Mouse (Mus musculus): ENCODE measurements around the gene Sdhaf1. TPM values are rescaled to one million over a fixed set of nuclear protein-coding genes. Genes with fewer than 3 reads are reported as not detected.
A peak's percentile ranks its signal among the peaks of the same experiment; 100 is the strongest.

Sdhaf1 gene
- polyA plus RNA-seq (2015; fragmentation: Nextera tagmentation; extraction: Ambion mirVana): 17.6 and 20.0 TPM in 2 replicates

GRCm38 (mm10) chr7:30323795-30324194, at the start of gene Sdhaf1:
Gene Sdhaf1 (minus strand): TSS chr7:30323895.
- DNase-seq (ENCODE audit: low spot score) (no peak), ATAC-seq (no peak)
- WGBS: 71% methylated on average over 3 of the region's 3 CpGs
- Histone ChIP-seq H3K27me3 (replicated peaks; ENCODE audit: insufficient read depth, low read length) (no peaks in the 10 kb centered on the region), H3K4me1 (ENCODE audit: insufficient read depth, low read depth, low read length) (no peaks in the 10 kb centered on the region), H3K4me3 (ENCODE audit: low read depth, low read length) (peak within 1 kb of the TSS; percentile 63), H3K4me2 (replicated peaks; ENCODE audit: low read depth, low read length) (peak within 1 kb of the TSS; percentile 82), H3K9ac (replicated peaks; ENCODE audit: low read depth) (peak within 1 kb of the TSS; percentile 10; the same call in 1 of the 2 replicates), H3K36me3 (ENCODE audit: insufficient read depth, low read length) (no peaks in the 10 kb centered on the region), H3K9me3 (ENCODE audit: low read length) (no peaks in the 10 kb centered on the region; the same call in 1 of the 2 replicates), H3K27ac (ENCODE audit: low read length) (peak within 1 kb of the TSS; percentile 69; the same call in 1 of the 2 replicates)
- no peak for TF ChIP-seq CTCF (IDR thresholded peaks at IDR 0.05)
- TF ChIP-seq EP300 (IDR thresholded peaks at IDR 0.05): no peak

GRCm38 (mm10) chr7:30367466-30367865, 43.8 kb upstream of the Sdhaf1 start:
- H3K9me3 ChIP-seq (ENCODE audit: low read length): no peaks in the 10 kb centered on the region
- no peaks in the 10 kb centered on the region for H3K36me3 ChIP-seq (ENCODE audit: insufficient read depth, low read length)
- no peak overlapping the region for H3K9ac ChIP-seq (replicated peaks; ENCODE audit: low read depth)
- H3K4me1 ChIP-seq (ENCODE audit: insufficient read depth, low read depth, low read length): peaks cover 4% of the 10 kb centered on the region; the same call in 1 of the 2 replicates
- no peak for ATAC-seq
- no peak for DNase-seq (ENCODE audit: low spot score)
- no peak for TF ChIP-seq CTCF (IDR thresholded peaks at IDR 0.05)
- TF ChIP-seq EP300 (IDR thresholded peaks at IDR 0.05): no peak
- H3K27ac ChIP-seq (ENCODE audit: low read length): no peak overlapping the region
- WGBS: 67% methylated on average over 2 of the region's 2 CpGs
- H3K4me2 ChIP-seq (replicated peaks; ENCODE audit: low read depth, low read length): no peak overlapping the region
- H3K4me3 ChIP-seq (ENCODE audit: low read depth, low read length): no peak overlapping the region
- no peaks in the 10 kb centered on the region for H3K27me3 ChIP-seq (replicated peaks; ENCODE audit: insufficient read depth, low read length)

GRCm38 (mm10) chr7:30363344-30363738, 39.6 kb upstream of the Sdhaf1 start:
- H3K27ac ChIP-seq (ENCODE audit: low read length): no peak overlapping the region
- no peaks in the 10 kb centered on the region for H3K27me3 ChIP-seq (replicated peaks; ENCODE audit: insufficient read depth, low read length)
- peak overlapping the region; percentile 89 for H3K4me2 ChIP-seq (replicated peaks; ENCODE audit: low read depth, low read length)
- H3K36me3 ChIP-seq (ENCODE audit: insufficient read depth, low read length): no peaks in the 10 kb centered on the region
- no peak for TF ChIP-seq CTCF (IDR thresholded peaks at IDR 0.05)
- peak overlapping the region; percentile 54; the same call in 1 of the 2 replicates for H3K9ac ChIP-seq (replicated peaks; ENCODE audit: low read depth)
- WGBS: 52% methylated on average over 6 of the region's 6 CpGs
- ATAC-seq (no peak), DNase-seq (ENCODE audit: low spot score) (no peak)
- H3K4me3 ChIP-seq (ENCODE audit: low read depth, low read length): peak overlapping the region; percentile 63
- no peaks in the 10 kb centered on the region for H3K9me3 ChIP-seq (ENCODE audit: low read length)
- peaks cover 4% of the 10 kb centered on the region; the same call in 1 of the 2 replicates for H3K4me1 ChIP-seq (ENCODE audit: insufficient read depth, low read depth, low read length)

GRCm38 (mm10) chr7:30362652-30363343, 39.1 kb upstream of the Sdhaf1 start, which contains the start of gene Lrfn3:
Gene Lrfn3 (minus strand): TSS chr7:30362772.
- Histone ChIP-seq H3K36me3 (ENCODE audit: insufficient read depth, low read length) (no peaks in the 10 kb centered on the region), H3K9ac (replicated peaks; ENCODE audit: low read depth) (peak within 1 kb of the TSS; percentile 54), H3K4me3 (ENCODE audit: low read depth, low read length) (peak within 1 kb of the TSS; percentile 63), H3K27me3 (replicated peaks; ENCODE audit: insufficient read depth, low read length) (no peaks in the 10 kb centered on the region), H3K27ac (ENCODE audit: low read length) (no peak within 1 kb of the TSS), H3K4me1 (ENCODE audit: insufficient read depth, low read depth, low read length) (peaks cover 4% of the 10 kb centered on the region; the same call in 1 of the 2 replicates), H3K9me3 (ENCODE audit: low read length) (no peaks in the 10 kb centered on the region), H3K4me2 (replicated peaks; ENCODE audit: low read depth, low read length) (peak within 1 kb of the TSS; percentile 89)
- peak; percentile 73 for ATAC-seq
- peak; percentile 75 for DNase-seq (ENCODE audit: low spot score)
- 2% methylated on average over 39 of the region's 55 CpGs for WGBS
- TF ChIP-seq EP300 (IDR thresholded peaks at IDR 0.05) (no peak), CTCF (IDR thresholded peaks at IDR 0.05) (no peak)

- TF ChIP-seq EP300 (IDR thresholded peaks at IDR 0.05) (no peak), CTCF (IDR thresholded peaks at IDR 0.05) (no peak)
- Histone ChIP-seq H3K27me3 (replicated peaks; ENCODE audit: insufficient read depth, low read length) (no peaks in the 10 kb centered on the region), H3K4me1 (ENCODE audit: insufficient read depth, low read depth, low read length) (peaks cover 4% of the 10 kb centered on the region; the same call in 1 of the 2 replicates), H3K4me3 (ENCODE audit: low read depth, low read length) (no peak overlapping the region), H3K27ac (ENCODE audit: low read length) (no peak overlapping the region), H3K9me3 (ENCODE audit: low read length) (no peaks in the 10 kb centered on the region), H3K4me2 (replicated peaks; ENCODE audit: low read depth, low read length) (no peak overlapping the region), H3K36me3 (ENCODE audit: insufficient read depth, low read length) (no peaks in the 10 kb centered on the region), H3K9ac (replicated peaks; ENCODE audit: low read depth) (no peak overlapping the region)
- 88% methylated on average over 17 of the region's 17 CpGs for WGBS
- ATAC-seq: no peak
- no peak for DNase-seq (ENCODE audit: low spot score)
Observed at GRCm38 (mm10) chr7:30360028-30360427, 36.3 kb upstream of the Sdhaf1 start.

GRCm38 (mm10) chr7:30359276-30359865, 35.7 kb upstream of the Sdhaf1 start:
- no peak overlapping the region for H3K9ac ChIP-seq (replicated peaks; ENCODE audit: low read depth)
- ATAC-seq (no peak), DNase-seq (ENCODE audit: low spot score) (no peak)
- no peak overlapping the region for H3K4me3 ChIP-seq (ENCODE audit: low read depth, low read length)
- H3K9me3 ChIP-seq (ENCODE audit: low read length): no peaks in the 10 kb centered on the region
- no peaks in the 10 kb centered on the region for H3K36me3 ChIP-seq (ENCODE audit: insufficient read depth, low read length)
- 82% methylated on average over 29 of the region's 31 CpGs for WGBS
- peaks cover 4% of the 10 kb centered on the region; the same call in 1 of the 2 replicates for H3K4me1 ChIP-seq (ENCODE audit: insufficient read depth, low read depth, low read length)
- no peak for TF ChIP-seq CTCF (IDR thresholded peaks at IDR 0.05)
- no peak for TF ChIP-seq EP300 (IDR thresholded peaks at IDR 0.05)
- no peak overlapping the region for H3K4me2 ChIP-seq (replicated peaks; ENCODE audit: low read depth, low read length)
- H3K27ac ChIP-seq (ENCODE audit: low read length): no peak overlapping the region
- H3K27me3 ChIP-seq (replicated peaks; ENCODE audit: insufficient read depth, low read length): no peaks in the 10 kb centered on the region
